Comparison of ENCODE assay signal across 8 mouse cellular contexts in the genomic region with DNA sequence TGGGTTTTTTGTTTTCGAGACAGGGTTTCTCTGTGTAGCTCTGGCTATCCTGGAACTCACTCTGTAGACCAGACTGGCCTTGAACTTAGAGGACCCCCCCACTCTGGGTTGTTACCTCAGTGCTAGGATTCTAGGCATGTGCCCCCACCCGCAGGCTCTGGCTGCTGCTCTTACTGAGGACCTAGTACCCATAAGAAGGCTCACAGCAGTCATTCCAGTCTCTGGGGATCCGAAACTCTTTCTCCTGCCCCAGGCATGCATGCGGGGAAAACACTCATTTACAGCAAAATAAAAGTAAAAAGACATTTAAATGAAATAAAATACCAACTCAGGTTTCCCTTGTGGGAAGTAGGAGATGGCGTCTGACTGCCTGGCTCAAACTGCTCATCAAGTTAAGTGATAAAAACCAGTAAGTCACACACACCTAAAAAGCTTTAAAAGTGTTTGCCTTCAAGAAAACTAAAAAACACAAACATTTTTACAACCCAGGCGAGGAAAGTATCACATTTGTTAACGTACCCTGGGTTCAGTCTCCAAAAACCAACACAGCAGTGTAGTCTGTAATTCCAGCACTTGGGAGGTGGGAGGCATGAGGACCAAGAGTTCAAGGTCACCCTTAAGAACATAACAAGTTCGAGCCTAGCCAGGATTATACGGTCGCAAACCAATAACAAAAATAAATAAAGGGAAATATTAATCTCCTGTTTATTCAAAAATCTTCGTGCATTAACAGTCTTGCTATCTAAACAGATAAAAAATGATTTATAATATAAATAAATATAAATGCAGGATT. TPM values are rescaled to one million over a fixed set of nuclear protein-coding genes. Genes with fewer than 3 reads are reported as not detected.
A peak's percentile ranks its signal among the peaks of the same experiment; 100 is the strongest.
DNase-seq lines count a peak whose midpoint lies in the region; ATAC-seq lines count a peak whose summit lies in the region.

No protein-coding gene starts in this region.

- peak overlapping the region; percentile 95 for H3K4me2 ChIP-seq in neural tube, embryonic 11.5 days (ENCODE audit: low read depth)
- peak overlapping the region; percentile 82 for H3K4me2 ChIP-seq in limb, embryonic 13.5 days (replicated peaks)
- H3K4me2 ChIP-seq in stomach, embryonic 15.5 days, result peak overlapping the region; percentile 94

- no peaks in the 10 kb centered on the region for H3K27me3 ChIP-seq in neural tube, embryonic 11.5 days (ENCODE audit: control insufficient read depth, insufficient read depth, low read length)
- H3K27me3 ChIP-seq in limb, embryonic 13.5 days, result no peaks in the 10 kb centered on the region
- no peaks in the 10 kb centered on the region for H3K27me3 ChIP-seq in stomach, embryonic 15.5 days (replicated peaks)

- no peaks in the 10 kb centered on the region for H3K9me3 ChIP-seq in neural tube, embryonic 11.5 days (ENCODE audit: control insufficient read depth, low read length)
- H3K9me3 ChIP-seq in limb, embryonic 13.5 days, result no peaks in the 10 kb centered on the region
- no peaks in the 10 kb centered on the region for H3K9me3 ChIP-seq in stomach, embryonic 15.5 days

- no peak overlapping the region for H3K27ac ChIP-seq in neural tube, embryonic 11.5 days (ENCODE audit: low read depth, low read length)
- H3K27ac ChIP-seq in limb, embryonic 13.5 days, result no peak overlapping the region
- H3K27ac ChIP-seq in stomach, embryonic 15.5 days, result no peak overlapping the region

- 54% methylated on average over 11 of the region's 11 CpGs for WGBS in neural tube, embryonic 11.5 days
- WGBS in limb, embryonic 13.5 days, result 46% methylated on average over 11 of the region's 11 CpGs
- 44% methylated on average over 11 of the region's 11 CpGs for WGBS in stomach, embryonic 15.5 days

- DNase-seq in cerebellum, adult 9-10 months, result peak; percentile 63
- DNase-seq in cerebellum, postnatal 4 days (ENCODE audit: low spot score in 2 of 2), result no peak
- no peak for DNase-seq in neural tube, embryonic 11.5 days (ENCODE audit: low spot score)
- DNase-seq in neural tube, embryonic 10.5 days (ENCODE audit: extremely low spot score, low spot score), result no peak
- DNase-seq in left cerebral cortex, adult 8-10 months (ENCODE audit: low spot score in 2 of 2), result no peak
- no peak for DNase-seq in thymus, postnatal 14 days

- no peak overlapping the region; the same call in 1 of the 2 replicates for H3K9ac ChIP-seq in neural tube, embryonic 11.5 days (ENCODE audit: low read length)
- peak overlapping the region; percentile 78 for H3K9ac ChIP-seq in limb, embryonic 13.5 days
- H3K9ac ChIP-seq in stomach, embryonic 15.5 days, result peak overlapping the region; percentile 60

- peak overlapping the region; percentile 65 for H3K4me3 ChIP-seq in neural tube, embryonic 11.5 days (ENCODE audit: low read depth, low read length)
- H3K4me3 ChIP-seq in limb, embryonic 13.5 days, result peak overlapping the region; percentile 76
- peak overlapping the region; percentile 81 for H3K4me3 ChIP-seq in stomach, embryonic 15.5 days (replicated peaks)

- 0 out of 2 replicates have a peak, but pooled peaks cover 2% of the 10 kb centered on the region for H3K4me1 ChIP-seq in neural tube, embryonic 11.5 days (ENCODE audit: control insufficient read depth, insufficient read depth, low read length)
- peaks cover 9% of the 10 kb centered on the region for H3K4me1 ChIP-seq in limb, embryonic 13.5 days
- H3K4me1 ChIP-seq in stomach, embryonic 15.5 days, result peaks cover 3% of the 10 kb centered on the region; the same call in 1 of the 2 replicates

- H3K36me3 ChIP-seq in neural tube, embryonic 11.5 days (ENCODE audit: control insufficient read depth, insufficient read depth, low read length), result peaks cover 3% of the 10 kb centered on the region; the same call in 1 of the 2 replicates
- peaks cover 20% of the 10 kb centered on the region for H3K36me3 ChIP-seq in limb, embryonic 13.5 days
- peaks cover 4% of the 10 kb centered on the region; the same call in 1 of the 2 replicates for H3K36me3 ChIP-seq in stomach, embryonic 15.5 days

- no peak for ATAC-seq in neural tube, embryonic 11.5 days (ENCODE audit: insufficient read depth, low FRiP score, low TSS enrichment)
- no peak for ATAC-seq in limb, embryonic 13.5 days (ENCODE audit: low FRiP score, low read depth)
- ATAC-seq in stomach, embryonic 15.5 days (ENCODE audit: insufficient read depth, low FRiP score, low read depth), result no peak

RNA-seq across cellular contexts. Expression of gene Slc25a19, which starts 1.1 kb away (rescaled TPM):
- 23.0 and 25.4 TPM in 2 replicates for polyA plus RNA-seq in neural tube, embryonic 11.5 days (2014; fragmentation: Nextera tagmentation; extraction: Ambion mirVana)
- polyA plus RNA-seq in limb, embryonic 13.5 days (2015; fragmentation: Nextera tagmentation; extraction: Ambion mirVana), result 28.5 and 30.2 TPM in 2 replicates
- polyA plus RNA-seq in stomach, embryonic 15.5 days (2015; fragmentation: Nextera tagmentation; extraction: Ambion mirVana), result 21.5 and 23.9 TPM in 2 replicates
- total RNA-seq in left cerebral cortex, adult 8-10 months (2022), result 10 to 100 TPM; 54.5 to 62.2 (median 58.5) TPM

RNA-seq across cellular contexts. Expression of gene Mif4gd, which starts 14.3 kb away (rescaled TPM):
- 17.1 and 17.7 TPM in 2 replicates for polyA plus RNA-seq in neural tube, embryonic 11.5 days (2014; fragmentation: Nextera tagmentation; extraction: Ambion mirVana)
- polyA plus RNA-seq in limb, embryonic 13.5 days (2015; fragmentation: Nextera tagmentation; extraction: Ambion mirVana), result 18.8 and 19.8 TPM in 2 replicates
- polyA plus RNA-seq in stomach, embryonic 15.5 days (2015; fragmentation: Nextera tagmentation; extraction: Ambion mirVana), result 31.9 and 34.4 TPM in 2 replicates
- 10 to 100 TPM; 13.9 to 22.0 (median 17.6) TPM for total RNA-seq in left cerebral cortex, adult 8-10 months (2022)

RNA-seq across cellular contexts. Expression of gene Gga3, which starts 23.2 kb away (rescaled TPM):
- polyA plus RNA-seq in neural tube, embryonic 11.5 days (2014; fragmentation: Nextera tagmentation; extraction: Ambion mirVana), result 31.4 and 31.7 TPM in 2 replicates
- polyA plus RNA-seq in limb, embryonic 13.5 days (2015; fragmentation: Nextera tagmentation; extraction: Ambion mirVana), result 18.1 and 20.9 TPM in 2 replicates
- polyA plus RNA-seq in stomach, embryonic 15.5 days (2015; fragmentation: Nextera tagmentation; extraction: Ambion mirVana), result 15.9 and 24.3 TPM in 2 replicates
- 10 to 100 TPM; 73.8 to 92.9 (median 89.0) TPM for total RNA-seq in left cerebral cortex, adult 8-10 months (2022)

RNA-seq across cellular contexts. Expression of gene Mrps7, which starts 23.3 kb away (rescaled TPM):
- polyA plus RNA-seq in neural tube, embryonic 11.5 days (2014; fragmentation: Nextera tagmentation; extraction: Ambion mirVana), result 95.5 and 97.9 TPM in 2 replicates
- polyA plus RNA-seq in limb, embryonic 13.5 days (2015; fragmentation: Nextera tagmentation; extraction: Ambion mirVana), result 91.6 and 93.5 TPM in 2 replicates
- polyA plus RNA-seq in stomach, embryonic 15.5 days (2015; fragmentation: Nextera tagmentation; extraction: Ambion mirVana), result 81.7 and 92.7 TPM in 2 replicates
- 10 to 100 TPM; 36.9 to 57.0 (median 48.4) TPM for total RNA-seq in left cerebral cortex, adult 8-10 months (2022)
